Mouse (Mus musculus): ENCODE data around the gene Pus10. TPM values are rescaled to one million over a fixed set of nuclear protein-coding genes. Genes with fewer than 3 reads are reported as not detected.

The Pus10 gene
- polyA plus RNA-seq, 1 experiment from 2014 or later: 23.8 TPM

DNA sequence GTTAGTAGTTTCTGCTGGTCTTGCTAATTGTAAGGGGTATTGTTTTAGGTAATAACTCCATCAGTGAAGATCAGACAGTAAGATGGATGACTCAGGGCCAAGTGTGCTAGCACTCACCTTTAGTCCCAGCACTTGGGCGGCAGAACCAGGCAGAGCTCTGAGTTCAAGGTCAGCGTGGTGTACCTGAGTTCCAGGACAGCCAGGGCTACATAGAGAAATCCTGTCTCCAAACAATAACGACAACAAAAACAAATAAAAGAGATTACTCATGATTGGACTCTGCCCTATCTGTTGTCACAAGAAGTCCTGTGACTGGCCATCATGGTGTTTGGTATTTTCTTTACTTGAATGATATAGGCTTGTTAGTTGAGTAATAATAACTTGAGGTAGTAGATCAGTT lies 36.4 kb downstream of the Pus10 start:
- no peak for ATAC-seq (replicated peaks; ENCODE audit: low FRiP score, low TSS enrichment, low read depth)
- WGBS: 90% methylated on average over 3 of the region's 3 CpGs
- no peak overlapping the region for H3K4me3 ChIP-seq (ENCODE audit: low read depth, low read length)
- no peak overlapping the region for H3K4me2 ChIP-seq (ENCODE audit: low read length)
- H3K27me3 ChIP-seq (replicated peaks; ENCODE audit: control insufficient read depth, insufficient read depth, low read length): no peaks in the 10 kb centered on the region
- no peak overlapping the region for H3K9ac ChIP-seq (ENCODE audit: low read length)
- H3K27ac ChIP-seq (ENCODE audit: low read depth): no peak overlapping the region
- DNase-seq (ENCODE audit: low spot score): no peak
- no peaks in the 10 kb centered on the region for H3K4me1 ChIP-seq (replicated peaks; ENCODE audit: control insufficient read depth, insufficient read depth, low read length)
- no peaks in the 10 kb centered on the region for H3K9me3 ChIP-seq (ENCODE audit: control insufficient read depth, low read length)
- H3K36me3 ChIP-seq (ENCODE audit: control insufficient read depth, insufficient read depth, low read length): peaks cover 24% of the 10 kb centered on the region

DNA sequence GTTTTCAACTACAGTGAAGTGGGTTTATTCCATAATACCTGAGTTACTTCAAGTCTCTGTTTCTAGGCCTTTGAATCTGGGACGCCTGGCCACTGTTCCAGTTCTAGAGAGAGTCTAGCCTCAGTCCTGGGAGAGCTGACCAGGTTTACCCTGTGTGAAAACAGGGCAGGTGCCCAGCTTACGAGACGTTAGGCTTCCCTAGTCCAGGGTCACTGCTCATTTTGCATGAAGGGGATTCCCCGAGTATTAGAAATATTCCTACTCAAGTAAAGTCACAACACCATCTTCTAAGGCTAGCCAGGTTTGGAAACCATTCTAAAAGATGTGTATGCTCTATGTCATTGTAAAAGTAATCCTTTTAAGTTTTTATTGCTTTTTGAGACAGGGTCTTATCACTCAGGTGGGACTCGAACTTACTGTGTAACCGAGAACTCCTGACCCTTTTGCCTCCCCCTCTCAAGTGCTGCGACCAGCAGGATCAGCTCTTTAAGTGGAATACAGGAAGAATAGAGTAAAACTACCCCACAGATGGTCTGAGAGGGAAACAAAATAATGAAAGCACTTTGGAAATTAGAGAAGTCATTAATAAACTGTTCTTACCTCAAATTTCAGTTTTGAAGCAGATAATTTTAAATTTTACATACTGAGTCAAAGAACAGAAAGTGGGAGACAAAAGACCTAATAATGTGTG lies 39.3 kb downstream of the Pus10 start:
- no peak overlapping the region for H3K27ac ChIP-seq (ENCODE audit: low read depth)
- 81% methylated on average over 7 of the region's 7 CpGs for WGBS
- no peak overlapping the region for H3K4me3 ChIP-seq (ENCODE audit: low read depth, low read length)
- no peaks in the 10 kb centered on the region for H3K4me1 ChIP-seq (replicated peaks; ENCODE audit: control insufficient read depth, insufficient read depth, low read length)
- no peak overlapping the region for H3K4me2 ChIP-seq (ENCODE audit: low read length)
- peaks cover 49% of the 10 kb centered on the region for H3K36me3 ChIP-seq (ENCODE audit: control insufficient read depth, insufficient read depth, low read length)
- no peak for DNase-seq (ENCODE audit: low spot score)
- H3K9me3 ChIP-seq (ENCODE audit: control insufficient read depth, low read length): no peaks in the 10 kb centered on the region
- no peak for ATAC-seq (replicated peaks; ENCODE audit: low FRiP score, low TSS enrichment, low read depth)
- no peak overlapping the region for H3K9ac ChIP-seq (ENCODE audit: low read length)
- no peaks in the 10 kb centered on the region for H3K27me3 ChIP-seq (replicated peaks; ENCODE audit: control insufficient read depth, insufficient read depth, low read length)

DNA sequence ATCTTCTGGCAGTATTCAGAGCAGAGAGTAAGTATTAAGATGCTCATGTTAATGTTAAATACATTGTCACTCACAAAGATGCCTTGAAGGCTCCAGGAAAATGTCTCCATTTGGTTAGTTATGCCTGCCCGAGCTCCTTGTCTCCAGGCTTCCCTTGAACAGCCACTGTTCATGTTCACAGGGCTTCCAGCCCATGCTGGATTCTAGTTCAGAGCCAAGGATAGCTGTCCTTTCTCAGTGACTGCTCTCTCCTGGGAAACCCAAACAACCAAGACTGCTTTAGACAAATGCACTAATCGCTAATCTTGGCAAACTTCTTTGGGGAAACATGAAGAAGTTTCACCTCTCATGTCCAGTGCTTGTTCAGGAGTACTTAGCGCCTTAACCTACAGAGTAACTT lies 46.8 kb downstream of the Pus10 start:
- Histone ChIP-seq H3K27ac (ENCODE audit: low read depth) (no peak overlapping the region), H3K4me1 (replicated peaks; ENCODE audit: control insufficient read depth, insufficient read depth, low read length) (no peaks in the 10 kb centered on the region), H3K9ac (ENCODE audit: low read length) (no peak overlapping the region), H3K27me3 (replicated peaks; ENCODE audit: control insufficient read depth, insufficient read depth, low read length) (no peaks in the 10 kb centered on the region), H3K36me3 (ENCODE audit: control insufficient read depth, insufficient read depth, low read length) (peaks cover 88% of the 10 kb centered on the region), H3K9me3 (ENCODE audit: control insufficient read depth, low read length) (no peaks in the 10 kb centered on the region), H3K4me3 (ENCODE audit: low read depth, low read length) (no peak overlapping the region), H3K4me2 (ENCODE audit: low read length) (no peak overlapping the region)
- no peak for DNase-seq (ENCODE audit: low spot score)
- no peak for ATAC-seq (replicated peaks; ENCODE audit: low FRiP score, low TSS enrichment, low read depth)
- 87% methylated on average over 3 of the region's 3 CpGs for WGBS

DNA sequence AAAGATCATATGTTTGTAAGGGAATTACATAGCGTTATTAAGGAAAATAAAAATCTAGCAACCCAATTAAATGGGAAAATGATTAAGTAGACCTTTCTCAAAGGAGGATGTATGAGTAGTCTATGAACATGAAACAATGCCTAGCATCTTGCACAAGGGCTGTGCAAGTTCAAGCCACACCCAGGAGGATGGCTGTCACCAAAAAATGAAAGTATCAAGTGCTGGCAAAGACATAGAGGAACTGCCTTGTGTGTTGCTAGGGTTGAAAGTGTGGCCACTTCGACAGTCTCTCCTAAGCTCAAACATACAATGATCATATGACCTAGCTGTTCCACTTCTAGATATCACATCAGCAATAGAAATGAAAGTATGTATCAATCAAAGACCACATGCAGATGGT lies 53.4 kb downstream of the Pus10 start:
- no peak for ATAC-seq (replicated peaks; ENCODE audit: low FRiP score, low TSS enrichment, low read depth)
- H3K27ac ChIP-seq (ENCODE audit: low read depth): no peak overlapping the region
- WGBS: 92% methylated on average over 2 of the region's 2 CpGs

DNA sequence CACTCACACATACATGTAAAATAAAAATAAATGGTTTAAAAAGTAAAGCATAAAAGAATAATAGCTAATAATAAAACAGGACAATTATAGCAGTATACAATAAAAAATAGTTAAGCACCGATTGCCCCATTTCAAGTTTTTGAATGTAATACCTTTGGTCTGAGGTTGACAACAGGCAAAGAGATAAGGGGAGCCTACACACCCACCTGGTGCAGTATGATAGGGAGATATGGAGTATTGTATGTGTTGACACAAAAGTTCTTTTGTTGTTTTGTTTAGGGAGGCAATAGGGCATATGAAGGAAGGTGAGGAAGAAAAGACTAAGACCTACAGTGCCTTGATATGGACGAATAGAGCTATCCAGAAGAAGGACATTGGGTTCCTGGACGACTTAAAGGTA lies 54.4 kb downstream of the Pus10 start:
- H3K9me3 ChIP-seq (ENCODE audit: control insufficient read depth, low read length): no peaks in the 10 kb centered on the region
- 88% methylated on average over 3 of the region's 3 CpGs for WGBS
- H3K4me3 ChIP-seq (ENCODE audit: low read depth, low read length): no peak overlapping the region
- no peak overlapping the region for H3K4me2 ChIP-seq (ENCODE audit: low read length)
- peaks cover 77% of the 10 kb centered on the region for H3K36me3 ChIP-seq (ENCODE audit: control insufficient read depth, insufficient read depth, low read length)
- no peaks in the 10 kb centered on the region for H3K27me3 ChIP-seq (replicated peaks; ENCODE audit: control insufficient read depth, insufficient read depth, low read length)
- H3K4me1 ChIP-seq (replicated peaks; ENCODE audit: control insufficient read depth, insufficient read depth, low read length): no peaks in the 10 kb centered on the region
- no peak overlapping the region for H3K9ac ChIP-seq (ENCODE audit: low read length)
- no peak overlapping the region for H3K27ac ChIP-seq (ENCODE audit: low read depth)
- DNase-seq (ENCODE audit: low spot score) (no peak), ATAC-seq (replicated peaks; ENCODE audit: low FRiP score, low TSS enrichment, low read depth) (no peak)

More for the DNA sequence above, 53.4 kb downstream of the Pus10 start:
- no peaks in the 10 kb centered on the region for H3K9me3 ChIP-seq (ENCODE audit: control insufficient read depth, low read length)
- no peak overlapping the region for H3K4me3 ChIP-seq (ENCODE audit: low read depth, low read length)
- no peak overlapping the region for H3K4me2 ChIP-seq (ENCODE audit: low read length)
- no peak for DNase-seq (ENCODE audit: low spot score)
- peaks cover 82% of the 10 kb centered on the region for H3K36me3 ChIP-seq (ENCODE audit: control insufficient read depth, insufficient read depth, low read length)
- H3K4me1 ChIP-seq (replicated peaks; ENCODE audit: control insufficient read depth, insufficient read depth, low read length): no peaks in the 10 kb centered on the region
- no peaks in the 10 kb centered on the region for H3K27me3 ChIP-seq (replicated peaks; ENCODE audit: control insufficient read depth, insufficient read depth, low read length)
- H3K9ac ChIP-seq (ENCODE audit: low read length): no peak overlapping the region

DNA sequence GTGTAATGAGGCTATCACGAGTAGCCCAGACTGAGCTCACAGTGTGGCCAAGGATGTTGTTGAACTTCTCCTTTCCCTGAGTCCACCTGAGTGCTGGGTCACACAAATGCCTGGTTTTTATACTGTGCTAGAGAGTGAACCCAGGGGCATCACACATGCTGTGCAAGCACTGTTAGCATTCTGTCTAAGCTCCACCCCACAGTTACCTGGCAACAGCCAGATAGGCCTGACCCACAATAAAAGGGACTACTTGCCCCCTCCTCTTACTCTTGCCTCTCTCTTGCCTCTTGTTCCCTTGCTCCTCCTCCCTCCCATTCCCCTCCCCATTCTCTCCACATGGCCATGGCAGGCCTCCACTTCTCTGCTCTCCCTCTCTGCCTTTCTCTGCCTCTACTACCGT lies 56.9 kb downstream of the Pus10 start:
- DNase-seq (ENCODE audit: low spot score) (no peak), ATAC-seq (replicated peaks; ENCODE audit: low FRiP score, low TSS enrichment, low read depth) (no peak)
- H3K9me3 ChIP-seq (ENCODE audit: control insufficient read depth, low read length): no peaks in the 10 kb centered on the region
- H3K9ac ChIP-seq (ENCODE audit: low read length): no peak overlapping the region
- H3K4me3 ChIP-seq (ENCODE audit: low read depth, low read length): no peak overlapping the region
- H3K36me3 ChIP-seq (ENCODE audit: control insufficient read depth, insufficient read depth, low read length): peaks cover 82% of the 10 kb centered on the region
- no peak overlapping the region for H3K27ac ChIP-seq (ENCODE audit: low read depth)
- H3K27me3 ChIP-seq (replicated peaks; ENCODE audit: control insufficient read depth, insufficient read depth, low read length): no peaks in the 10 kb centered on the region
- H3K4me2 ChIP-seq (ENCODE audit: low read length): no peak overlapping the region
- 45% methylated on average over 2 of the region's 2 CpGs for WGBS
- no peaks in the 10 kb centered on the region for H3K4me1 ChIP-seq (replicated peaks; ENCODE audit: control insufficient read depth, insufficient read depth, low read length)

DNA sequence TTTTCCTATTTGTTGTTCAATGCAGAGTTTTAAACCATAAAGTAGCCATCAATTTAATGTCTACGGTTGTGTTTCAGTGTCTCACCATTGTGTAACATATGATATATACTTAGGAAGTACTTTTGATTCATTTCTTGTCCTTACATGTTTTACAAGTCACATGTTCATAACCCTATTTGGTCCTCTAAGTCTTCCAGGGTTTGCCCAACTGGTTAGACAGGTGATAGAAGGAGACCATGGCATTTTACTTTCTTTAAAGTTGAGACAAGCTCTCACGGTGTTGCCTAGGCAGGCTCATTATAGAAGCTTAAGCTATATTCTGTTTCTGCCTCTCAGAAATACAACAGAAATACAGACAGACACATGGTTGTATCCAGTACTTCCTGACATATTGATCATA lies 60.4 kb downstream of the Pus10 start:
- no peak for ATAC-seq (replicated peaks; ENCODE audit: low FRiP score, low TSS enrichment, low read depth)
- Histone ChIP-seq H3K9me3 (ENCODE audit: control insufficient read depth, low read length) (no peaks in the 10 kb centered on the region), H3K4me2 (ENCODE audit: low read length) (no peak overlapping the region), H3K27ac (ENCODE audit: low read depth) (no peak overlapping the region), H3K36me3 (ENCODE audit: control insufficient read depth, insufficient read depth, low read length) (peaks cover 74% of the 10 kb centered on the region), H3K4me3 (ENCODE audit: low read depth, low read length) (no peak overlapping the region), H3K27me3 (replicated peaks; ENCODE audit: control insufficient read depth, insufficient read depth, low read length) (no peaks in the 10 kb centered on the region), H3K4me1 (replicated peaks; ENCODE audit: control insufficient read depth, insufficient read depth, low read length) (no peaks in the 10 kb centered on the region), H3K9ac (ENCODE audit: low read length) (no peak overlapping the region)
- no peak for DNase-seq (ENCODE audit: low spot score)
- 96% methylated on average over 2 of the region's 2 CpGs for WGBS

DNA sequence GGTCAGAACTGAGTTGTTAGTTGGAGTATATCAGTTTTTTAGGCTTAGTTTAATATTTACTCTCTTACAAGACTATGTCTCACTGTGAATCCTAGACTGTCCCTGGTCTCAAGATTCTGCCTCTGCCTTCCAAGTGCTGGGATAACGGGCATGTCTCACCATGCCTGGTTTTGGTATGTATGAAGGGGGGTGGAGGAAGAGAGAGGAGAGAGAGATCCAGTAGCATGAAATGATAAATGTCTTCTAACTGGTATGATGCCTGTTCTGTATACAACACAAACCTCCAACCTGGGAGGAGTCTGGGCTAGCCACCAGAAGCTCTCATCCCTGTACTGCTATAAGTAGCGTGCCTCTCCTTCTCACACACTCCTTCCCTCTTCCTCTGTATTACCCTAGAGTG lies 61.0 kb downstream of the Pus10 start:
- no peak overlapping the region for H3K27ac ChIP-seq (ENCODE audit: low read depth)
- H3K27me3 ChIP-seq (replicated peaks; ENCODE audit: control insufficient read depth, insufficient read depth, low read length): no peaks in the 10 kb centered on the region
- no peak overlapping the region for H3K9ac ChIP-seq (ENCODE audit: low read length)
- ATAC-seq (replicated peaks; ENCODE audit: low FRiP score, low TSS enrichment, low read depth) (no peak), DNase-seq (ENCODE audit: low spot score) (no peak)
- H3K36me3 ChIP-seq (ENCODE audit: control insufficient read depth, insufficient read depth, low read length): peaks cover 74% of the 10 kb centered on the region
- H3K4me2 ChIP-seq (ENCODE audit: low read length): no peak overlapping the region
- no peak overlapping the region for H3K4me3 ChIP-seq (ENCODE audit: low read depth, low read length)
- no peaks in the 10 kb centered on the region for H3K9me3 ChIP-seq (ENCODE audit: control insufficient read depth, low read length)
- 77% methylated on average over 2 of the region's 2 CpGs for WGBS
- no peaks in the 10 kb centered on the region for H3K4me1 ChIP-seq (replicated peaks; ENCODE audit: control insufficient read depth, insufficient read depth, low read length)

DNA sequence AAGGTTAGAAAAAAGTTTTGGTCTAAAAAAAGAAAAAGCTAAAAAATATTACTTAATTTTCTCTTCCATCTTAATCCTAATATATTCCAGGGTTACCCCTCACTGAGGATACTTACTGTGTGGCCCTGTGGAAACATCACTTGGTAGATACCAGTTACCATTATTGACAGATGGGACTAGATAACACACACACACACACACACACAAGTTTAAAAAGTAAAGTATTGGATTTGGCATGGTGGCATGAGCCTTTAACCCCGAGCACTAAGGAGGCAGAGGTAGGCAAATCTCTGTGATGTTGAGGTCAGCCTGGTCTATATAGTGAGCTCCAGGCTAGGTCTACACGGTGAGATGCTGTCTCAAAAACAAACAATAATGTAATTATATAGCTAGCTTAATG lies 62.7 kb downstream of the Pus10 start:
- H3K27ac ChIP-seq (ENCODE audit: low read depth): no peak overlapping the region
- H3K27me3 ChIP-seq (replicated peaks; ENCODE audit: control insufficient read depth, insufficient read depth, low read length): no peaks in the 10 kb centered on the region
- no peak for ATAC-seq (replicated peaks; ENCODE audit: low FRiP score, low TSS enrichment, low read depth)
- H3K36me3 ChIP-seq (ENCODE audit: control insufficient read depth, insufficient read depth, low read length): peaks cover 77% of the 10 kb centered on the region
- H3K9ac ChIP-seq (ENCODE audit: low read length): no peak overlapping the region
- no peaks in the 10 kb centered on the region for H3K4me1 ChIP-seq (replicated peaks; ENCODE audit: control insufficient read depth, insufficient read depth, low read length)
- H3K4me3 ChIP-seq (ENCODE audit: low read depth, low read length): no peak overlapping the region
- H3K4me2 ChIP-seq (ENCODE audit: low read length): no peak overlapping the region
- DNase-seq (ENCODE audit: low spot score): no peak
- H3K9me3 ChIP-seq (ENCODE audit: control insufficient read depth, low read length): no peaks in the 10 kb centered on the region
- 84% methylated on average over 2 of the region's 2 CpGs for WGBS

Measured in intestine, embryonic 14.5 days (tissue).